In genomic region chr5:119321368-119322144, GRCm38 (mm10) we compare ENCODE assay signal across 13 mouse cellular contexts.
DNase-seq lines count a peak whose midpoint lies in the region; ATAC-seq lines count a peak whose summit lies in the region.
"Had no signal": no experiment of that assay in that cellular context is flagged by ENCODE, and none has a peak within 500 bp of the region (broad histone marks: within the 10 kb centered on the region; RNA-seq: fewer than 3 reads in every experiment).

No protein-coding gene starts in this region.

- no peak overlapping the region for H3K27ac ChIP-seq in heart, embryonic 10.5 days
- no peak overlapping the region for H3K27ac ChIP-seq in forebrain, embryonic 11.5 days (ENCODE audit: low read depth, low read length)
- H3K27ac ChIP-seq: midbrain, embryonic 10.5 days; stomach, postnatal 0 days had no signal

- no peak overlapping the region for H3K4me2 ChIP-seq in forebrain, embryonic 11.5 days (ENCODE audit: low read depth, low read length, severe bottlenecking)

- no peak overlapping the region for H3K4me3 ChIP-seq in heart, embryonic 10.5 days
- H3K4me3 ChIP-seq in forebrain, embryonic 11.5 days (ENCODE audit: low read depth, low read length): no peak overlapping the region
- H3K4me3 ChIP-seq: midbrain, embryonic 10.5 days had no signal

- peak; percentile 91 for DNase-seq in heart, adult 11 months
- no peak for DNase-seq in heart, embryonic 10.5 days (ENCODE audit: low spot score)
- DNase-seq in liver: peak; percentile 37
- peak; percentile 72 for DNase-seq in lung, postnatal 10 days
- DNase-seq in forebrain, embryonic 11.5 days (ENCODE audit: low spot score): no peak
- no peak for DNase-seq in adrenal gland, postnatal 4 days (ENCODE audit: low spot score in 2 of 2)
- no peak for DNase-seq in c-Kit-positive CD71-positive TER-119-positive erythroid progenitor cells, embryonic 14.5 days (ENCODE audit: low spot score)
- DNase-seq: cerebellum, postnatal 25 days had no signal

- peaks cover 20% of the 10 kb centered on the region for H3K4me1 ChIP-seq in heart, embryonic 10.5 days
- no peaks in the 10 kb centered on the region for H3K4me1 ChIP-seq in forebrain, embryonic 11.5 days (replicated peaks; ENCODE audit: control insufficient read depth, insufficient read depth, low read length)

- H3K27me3 ChIP-seq in heart, embryonic 10.5 days (ENCODE audit: insufficient read depth, poor library complexity, severe bottlenecking): no peaks in the 10 kb centered on the region
- no peaks in the 10 kb centered on the region for H3K27me3 ChIP-seq in forebrain, embryonic 11.5 days (ENCODE audit: control insufficient read depth, insufficient read depth, low read length)

- no peaks in the 10 kb centered on the region for H3K9me3 ChIP-seq in heart, embryonic 10.5 days
- H3K9me3 ChIP-seq in forebrain, embryonic 11.5 days (ENCODE audit: control insufficient read depth, low read length): no peaks in the 10 kb centered on the region
- H3K9me3 ChIP-seq: midbrain, embryonic 10.5 days had no signal

- H3K36me3 ChIP-seq in heart, embryonic 10.5 days: no peaks in the 10 kb centered on the region
- H3K36me3 ChIP-seq in forebrain, embryonic 11.5 days (ENCODE audit: control insufficient read depth, insufficient read depth, low read length): no peaks in the 10 kb centered on the region
- H3K36me3 ChIP-seq: G1E; midbrain, embryonic 10.5 days had no signal

- 69% methylated on average over 10 of the region's 10 CpGs for WGBS in heart, embryonic 10.5 days
- 81% methylated on average over 10 of the region's 10 CpGs for WGBS in forebrain, embryonic 11.5 days

- ATAC-seq in neutrophil, adult 5-6 weeks (ENCODE audit: extremely low read depth, insufficient number of reproducible peaks, low FRiP score, poor library complexity, severe bottlenecking): peak; percentile 87
- ATAC-seq in forebrain, embryonic 11.5 days (replicated peaks; ENCODE audit: low FRiP score): no peak
- ATAC-seq: intestine, postnatal 0 days had no signal

- no peak overlapping the region for H3K9ac ChIP-seq in forebrain, embryonic 11.5 days (ENCODE audit: low read length)

Comparison
In these comparisons a context has a peak if more than half of its experiments do, and no peak if none do; other contexts are left out.
1. DNase-seq: peak in heart, adult 11 months (single experiment), liver (single experiment) and lung, postnatal 10 days (single experiment); none in heart, embryonic 10.5 days (single experiment), forebrain, embryonic 11.5 days (single experiment), adrenal gland, postnatal 4 days (0 of 2) and c-Kit-positive CD71-positive TER-119-positive erythroid progenitor cells, embryonic 14.5 days (single experiment).